Mouse (Mus musculus): ENCODE measurements around the gene Ttc36.

- no peak for TF ChIP-seq POLR2A (IDR thresholded peaks at IDR 0.05; ENCODE audit: borderline replicate concordance, control insufficient read depth, low read depth, low read length)
- TF ChIP-seq CTCF (IDR thresholded peaks at IDR 0.05; ENCODE audit: control insufficient read depth, insufficient read depth, low read length) = no peak
Measured at GRCm38 (mm10) chr9:44819920-44820827, 17.3 kb upstream of the Ttc36 start.
